Mouse (Mus musculus): Measurements from ENCODE around the gene Sh3rf1.

Gene Sh3rf1

DNA sequence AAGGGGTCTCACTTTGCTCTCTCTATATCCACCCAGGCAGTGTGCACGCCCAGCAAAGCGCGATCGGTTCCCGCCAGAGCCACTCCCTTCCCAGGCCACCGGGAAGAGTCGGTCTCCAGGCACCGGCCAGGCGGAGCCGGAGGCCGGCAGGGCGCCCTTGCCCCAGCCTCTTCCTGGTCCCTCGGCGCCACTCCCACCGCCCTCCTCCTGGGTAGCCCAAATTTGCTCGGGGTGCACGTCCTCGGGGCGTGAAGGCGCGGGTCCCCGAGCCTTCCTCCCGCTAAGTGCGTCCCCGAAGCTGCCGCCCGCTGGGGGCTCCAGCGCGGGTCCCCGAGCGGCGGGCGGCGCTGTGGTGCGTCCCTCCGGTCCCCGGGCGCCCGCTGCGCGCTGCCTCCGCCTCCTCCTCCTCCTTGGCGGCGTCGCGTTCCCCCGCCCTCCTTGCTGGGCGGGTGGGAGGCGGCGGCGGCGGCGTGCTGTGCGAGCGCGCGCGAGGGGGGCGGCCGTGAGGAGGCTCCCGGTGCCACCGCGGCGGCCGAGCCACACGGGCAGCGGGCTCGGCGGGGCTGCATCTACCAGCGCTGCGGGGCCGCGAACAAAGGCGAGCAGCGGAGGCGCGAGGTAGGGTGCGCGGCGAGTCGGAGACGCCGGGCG, at the start of gene Sh3rf1:
Sh3rf1 (plus strand) TSS at position 144 of the 651 bp plus-strand sequence.
- peak; percentile 89 to 93 for DNase-seq

- no peak for DNase-seq
These were observed 49.7 kb upstream of the Sh3rf1 start for GRCm38 (mm10) chr8:61173921-61174492.

GRCm38 (mm10) chr8:61175876-61176275, 47.8 kb upstream of the Sh3rf1 start:
- no peak for DNase-seq

- peak; percentile 6 to 22 for DNase-seq
These were observed 45.7 kb upstream of the Sh3rf1 start for GRCm38 (mm10) chr8:61177680-61178593.

DNA sequence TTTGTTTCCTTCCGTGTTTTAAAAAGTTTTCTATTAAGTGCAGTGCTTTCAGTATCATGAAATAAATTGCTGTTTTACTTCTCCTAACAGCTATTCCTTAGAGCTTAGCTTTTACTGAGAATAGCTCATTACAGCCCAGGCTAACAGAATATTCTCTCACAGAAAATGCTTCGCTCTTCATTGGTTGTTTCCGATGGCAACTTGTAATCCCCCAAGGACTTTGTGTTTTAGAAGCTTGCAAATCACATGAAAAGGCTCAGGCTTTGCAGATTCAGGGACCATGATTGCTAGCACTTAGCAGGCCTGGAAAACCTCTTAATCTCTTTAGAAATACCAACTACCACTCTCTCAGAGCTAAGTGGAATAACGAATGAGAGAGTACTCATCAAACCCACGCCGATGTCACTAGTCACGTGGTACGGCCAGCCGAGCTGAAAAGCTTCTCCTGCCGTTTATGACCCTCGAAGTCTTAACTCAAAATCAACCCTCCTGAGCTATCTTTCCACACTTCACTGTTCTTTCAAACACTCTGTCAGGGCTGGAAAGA, 45.0 kb upstream of the Sh3rf1 start:
- DNase-seq, result peak; percentile 9 to 15

- DNase-seq, result no peak
These were observed 42.1 kb upstream of the Sh3rf1 start for GRCm38 (mm10) chr8:61181592-61181991.

DNA sequence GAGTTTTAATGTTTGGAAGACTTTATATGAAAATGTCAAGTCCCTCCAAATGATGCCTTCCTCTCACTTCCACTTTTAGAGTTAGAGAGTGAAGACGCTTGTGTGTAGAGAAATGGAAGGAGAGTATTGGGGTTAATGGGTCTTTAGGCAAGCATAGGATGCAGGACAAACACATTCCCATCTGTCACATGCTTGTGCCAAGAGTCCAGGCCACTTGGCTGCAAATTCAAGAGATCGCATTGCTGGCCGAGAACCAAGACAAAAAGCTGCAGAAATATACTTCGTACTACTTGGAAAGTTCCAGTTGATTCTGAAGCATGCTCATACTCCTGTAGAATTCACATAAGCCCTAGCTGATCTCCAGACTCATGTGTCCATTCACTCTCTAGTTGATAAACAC, 41.7 kb upstream of the Sh3rf1 start:
- DNase-seq, result peak in 1 of 2 experiments; percentile 16

- DNase-seq, result no peak
These were observed 38.1 kb upstream of the Sh3rf1 start for GRCm38 (mm10) chr8:61185274-61186198.

- no peak for DNase-seq
These were observed 29.3 kb upstream of the Sh3rf1 start for GRCm38 (mm10) chr8:61194306-61194925.

DNA sequence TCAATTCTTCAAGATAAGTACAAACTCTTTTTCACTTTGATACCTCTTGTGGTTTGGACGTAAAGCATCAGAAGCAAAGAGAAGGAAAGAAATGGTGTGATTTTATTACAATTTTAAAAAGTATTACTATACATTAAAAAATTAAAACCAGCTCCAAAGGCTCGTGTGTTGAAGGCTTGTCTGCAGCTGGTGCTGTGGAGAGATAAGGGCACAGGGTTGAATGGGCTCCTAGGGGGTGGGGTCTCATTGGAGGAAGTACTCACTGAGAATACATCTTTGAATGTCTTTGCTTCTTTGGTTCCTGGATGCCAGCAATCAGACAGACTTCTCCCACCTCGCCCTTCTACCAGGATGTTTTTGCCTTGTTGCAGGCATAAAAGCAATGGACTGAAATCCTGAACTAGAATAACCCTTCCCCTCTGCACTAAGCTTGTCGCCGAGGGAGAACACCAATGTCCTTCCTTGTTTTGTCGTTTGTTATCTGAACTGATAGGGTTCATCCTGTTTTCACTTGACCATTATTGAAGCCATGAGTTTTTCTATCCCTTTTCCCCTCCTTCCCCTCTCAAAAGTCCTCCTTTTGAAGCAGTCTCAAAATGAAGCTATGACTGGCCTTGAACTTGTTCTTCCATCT, 23.3 kb upstream of the Sh3rf1 start:
- no peak for DNase-seq

DNA sequence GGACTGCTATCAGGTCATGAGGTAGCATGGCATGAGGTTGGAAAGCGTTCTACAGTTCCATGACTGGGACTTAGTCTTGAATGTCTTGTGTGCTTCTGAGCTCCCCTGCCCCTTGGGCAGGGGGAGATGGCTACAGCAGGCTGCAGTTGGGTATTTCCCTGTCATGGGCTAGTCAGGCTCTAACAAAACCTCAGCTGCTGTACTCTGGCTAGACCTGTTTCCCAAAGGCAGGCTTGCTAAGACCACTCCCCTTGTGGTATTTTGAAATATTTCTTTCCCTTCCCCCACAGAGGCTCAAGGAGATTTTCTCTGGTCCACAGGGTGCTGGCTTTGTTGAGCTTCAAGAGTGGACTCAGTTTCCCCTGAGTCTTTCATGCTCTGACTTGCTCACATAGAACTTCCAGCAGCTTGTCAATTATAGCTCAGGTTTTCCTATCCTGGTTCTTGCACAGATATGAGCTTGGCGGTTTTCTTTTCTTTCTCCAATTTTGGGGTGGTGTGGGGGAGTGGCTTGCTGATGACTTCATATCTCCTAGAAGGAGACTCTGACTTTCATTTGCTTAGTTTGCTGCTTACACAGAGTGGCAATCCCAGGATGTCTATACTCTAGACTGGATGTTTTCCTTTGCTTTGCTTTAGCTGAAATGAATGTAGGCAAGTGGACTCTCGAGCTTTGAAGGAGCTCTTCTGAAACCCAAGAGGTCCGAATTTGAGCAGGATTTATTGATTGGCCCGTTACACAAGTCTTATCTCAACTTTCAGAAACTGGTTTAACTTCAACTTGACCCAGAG, 20.4 kb upstream of the Sh3rf1 start:
- no peak for DNase-seq

GRCm38 (mm10) chr8:61206876-61207275, 16.8 kb upstream of the Sh3rf1 start:
- no peak for DNase-seq

DNA sequence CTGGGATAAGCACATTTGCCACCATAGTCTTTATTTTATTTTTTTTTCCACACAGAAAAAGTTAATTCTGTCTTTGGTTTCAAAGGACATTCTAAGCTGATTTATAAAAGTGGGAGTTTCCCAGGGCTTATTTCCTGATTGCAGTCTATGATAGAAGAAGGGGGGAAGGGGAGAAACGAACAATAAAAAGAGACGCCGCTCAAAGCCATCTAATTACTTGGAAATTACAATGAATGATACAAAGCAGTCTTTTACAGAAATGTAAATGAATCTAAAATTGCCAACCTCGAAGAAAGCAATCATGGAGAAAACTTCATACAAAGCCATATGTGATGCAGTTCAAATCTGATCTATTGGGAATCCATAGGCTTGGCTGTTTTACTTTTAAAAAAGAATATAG, 16.0 kb upstream of the Sh3rf1 start:
- DNase-seq, result no peak

- DNase-seq, result no peak
These were observed 15.0 kb upstream of the Sh3rf1 start for GRCm38 (mm10) chr8:61208719-61209118.

- DNase-seq, result no peak
These were observed 12.8 kb upstream of the Sh3rf1 start for GRCm38 (mm10) chr8:61210836-61211235.

GRCm38 (mm10) chr8:61215081-61215819, 8.4 kb upstream of the Sh3rf1 start:
- DNase-seq, result peak; percentile 44 to 56

- peak in 1 of 2 experiments; percentile 28 for DNase-seq
These were observed 6.7 kb upstream of the Sh3rf1 start for GRCm38 (mm10) chr8:61217017-61217416.

GRCm38 (mm10) chr8:61217426-61217825, 6.2 kb upstream of the Sh3rf1 start:
- DNase-seq, result peak; percentile 27 to 37

GRCm38 (mm10) chr8:61218439-61218838, 5.2 kb upstream of the Sh3rf1 start:
- DNase-seq, result no peak

DNA sequence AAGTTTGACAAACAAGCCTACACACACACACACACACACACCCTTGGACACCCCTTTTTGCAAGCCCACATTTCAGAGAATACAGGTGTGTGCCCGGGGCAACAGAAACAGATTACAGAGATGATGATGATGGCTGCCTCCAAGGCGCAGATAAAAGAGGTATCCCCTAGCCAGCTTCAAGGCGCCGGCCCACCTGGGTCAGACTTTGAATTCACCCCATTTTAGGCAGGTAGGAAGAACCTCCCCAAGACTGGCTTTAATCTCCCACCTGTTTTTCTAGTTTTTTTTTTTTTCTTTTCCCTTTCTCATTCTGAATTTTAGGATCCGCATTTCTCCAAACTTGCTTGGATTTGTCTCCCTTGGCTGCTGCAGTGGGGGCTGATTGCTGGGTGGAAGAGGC, 389 bp upstream of the Sh3rf1 start:
- no peak for DNase-seq

Measured in kidney, postnatal 4 days (tissue).